Mouse (Mus musculus): ENCODE measurements around the gene Pdgfa. TPM values are rescaled to one million over a fixed set of nuclear protein-coding genes. Genes with fewer than 3 reads are reported as not detected.

The Pdgfa gene
- total RNA-seq, 2 experiments from 2014 or later: 52.1 to 53.0 TPM

- peak in 1 of 2 experiments; percentile 34 for DNase-seq (ENCODE audit: extremely low spot score in 1 of 2, low spot score in 2 of 2)
- intact Hi-C loops (cut with DNase I): loop anchor here (2.0 kb wide), 1 partner anchor 93 kb away; no protein-coding TSS in a partner anchor
- Histone ChIP-seq H3K4me3 (peak overlapping the region; percentile 94), H3K27ac (peak overlapping the region; percentile 98)
- no peak for TF ChIP-seq CTCF (IDR thresholded peaks at IDR 0.05)
These were observed 2.9 kb downstream of the Pdgfa start for GRCm38 (mm10) chr5:138994108-138994785.

- Histone ChIP-seq H3K4me3 (peak overlapping the region; percentile 94), H3K27ac (peak overlapping the region; percentile 98)
- no peak for DNase-seq (ENCODE audit: extremely low spot score in 1 of 2, low spot score in 2 of 2)
- TF ChIP-seq CTCF (IDR thresholded peaks at IDR 0.05): no peak
- intact Hi-C loops (cut with DNase I): loop anchor here (2.0 kb wide), 1 partner anchor 93 kb away; no protein-coding TSS in a partner anchor
These were observed 3.6 kb downstream of the Pdgfa start for GRCm38 (mm10) chr5:138993371-138994107.

GRCm38 (mm10) chr5:138992611-138993370, 4.4 kb downstream of the Pdgfa start:
- DNase-seq (ENCODE audit: extremely low spot score in 1 of 2, low spot score in 2 of 2): no peak
- no peak for TF ChIP-seq CTCF (IDR thresholded peaks at IDR 0.05)
- intact Hi-C loops (cut with DNase I): no loop called here
- peak overlapping the region; percentile 94 for H3K4me3 ChIP-seq
- peak overlapping the region; percentile 98 for H3K27ac ChIP-seq

- intact Hi-C loops (cut with DNase I): no loop called here
- Histone ChIP-seq H3K4me3 (no peak overlapping the region), H3K27ac (no peak overlapping the region)
- no peak for DNase-seq (ENCODE audit: extremely low spot score in 1 of 2, low spot score in 2 of 2)
- no peak for TF ChIP-seq CTCF (IDR thresholded peaks at IDR 0.05)
These were observed 5.4 kb downstream of the Pdgfa start for GRCm38 (mm10) chr5:138991734-138992133.

- Histone ChIP-seq H3K27ac (no peak overlapping the region), H3K4me3 (no peak overlapping the region)
- intact Hi-C loops (cut with DNase I): no loop called here
- no peak for TF ChIP-seq CTCF (IDR thresholded peaks at IDR 0.05)
- DNase-seq (ENCODE audit: extremely low spot score in 1 of 2, low spot score in 2 of 2): no peak
These were observed 6.3 kb downstream of the Pdgfa start for GRCm38 (mm10) chr5:138990659-138991380.

- Histone ChIP-seq H3K27ac (no peak overlapping the region), H3K4me3 (no peak overlapping the region)
- no peak for DNase-seq (ENCODE audit: extremely low spot score in 1 of 2, low spot score in 2 of 2)
- intact Hi-C loops (cut with DNase I): no loop called here
- no peak for TF ChIP-seq CTCF (IDR thresholded peaks at IDR 0.05)
These were observed 7.6 kb downstream of the Pdgfa start for GRCm38 (mm10) chr5:138989567-138989966.

GRCm38 (mm10) chr5:138988764-138989163, 8.4 kb downstream of the Pdgfa start:
- DNase-seq (ENCODE audit: extremely low spot score in 1 of 2, low spot score in 2 of 2): no peak
- no peak overlapping the region for H3K27ac ChIP-seq
- TF ChIP-seq CTCF (IDR thresholded peaks at IDR 0.05): no peak; the same call in 1 of the 2 replicates
- H3K4me3 ChIP-seq: no peak overlapping the region
- intact Hi-C loops (cut with DNase I): no loop called here

- TF ChIP-seq CTCF (IDR thresholded peaks at IDR 0.05): no peak
- no peak overlapping the region for H3K27ac ChIP-seq
- intact Hi-C loops (cut with DNase I): no loop called here
These were observed 9.2 kb downstream of the Pdgfa start for GRCm38 (mm10) chr5:138987994-138988393.

GRCm38 (mm10) chr5:138981921-138982320, 15.2 kb downstream of the Pdgfa start:
- intact Hi-C loops (cut with DNase I): no loop called here
- no peak overlapping the region for H3K27ac ChIP-seq
- H3K4me3 ChIP-seq: no peak overlapping the region
- DNase-seq (ENCODE audit: extremely low spot score in 1 of 2, low spot score in 2 of 2): no peak
- TF ChIP-seq CTCF (IDR thresholded peaks at IDR 0.05): no peak

More at GRCm38 (mm10) chr5:138987994-138988393, 9.2 kb downstream of the Pdgfa start:
- H3K4me3 ChIP-seq: no peak overlapping the region
- no peak for DNase-seq (ENCODE audit: extremely low spot score in 1 of 2, low spot score in 2 of 2)

GRCm38 (mm10) chr5:138980608-138981007, 16.6 kb downstream of the Pdgfa start:
- DNase-seq (ENCODE audit: extremely low spot score in 1 of 2, low spot score in 2 of 2): no peak
- Histone ChIP-seq H3K27ac (no peak overlapping the region), H3K4me3 (no peak overlapping the region)
- intact Hi-C loops (cut with DNase I): no loop called here
- TF ChIP-seq CTCF (IDR thresholded peaks at IDR 0.05): no peak

GRCm38 (mm10) chr5:138979840-138980239, 17.3 kb downstream of the Pdgfa start:
- DNase-seq (ENCODE audit: extremely low spot score in 1 of 2, low spot score in 2 of 2): no peak
- intact Hi-C loops (cut with DNase I): loop anchor here (5.0 kb wide), 1 partner anchor 78 kb away; no protein-coding TSS in a partner anchor
- Histone ChIP-seq H3K4me3 (no peak overlapping the region), H3K27ac (no peak overlapping the region)
- TF ChIP-seq CTCF (IDR thresholded peaks at IDR 0.05): no peak
